Mouse (Mus musculus): ENCODE results near the gene Trim63. TPM values are rescaled to one million over a fixed set of nuclear protein-coding genes. Genes with fewer than 3 reads are reported as not detected.
A peak's percentile ranks its signal among the peaks of the same experiment; 100 is the strongest.

Trim63 gene
- total RNA-seq, 2 experiments from 2014 or later, result 0.25 to 0.71 TPM

DNA sequence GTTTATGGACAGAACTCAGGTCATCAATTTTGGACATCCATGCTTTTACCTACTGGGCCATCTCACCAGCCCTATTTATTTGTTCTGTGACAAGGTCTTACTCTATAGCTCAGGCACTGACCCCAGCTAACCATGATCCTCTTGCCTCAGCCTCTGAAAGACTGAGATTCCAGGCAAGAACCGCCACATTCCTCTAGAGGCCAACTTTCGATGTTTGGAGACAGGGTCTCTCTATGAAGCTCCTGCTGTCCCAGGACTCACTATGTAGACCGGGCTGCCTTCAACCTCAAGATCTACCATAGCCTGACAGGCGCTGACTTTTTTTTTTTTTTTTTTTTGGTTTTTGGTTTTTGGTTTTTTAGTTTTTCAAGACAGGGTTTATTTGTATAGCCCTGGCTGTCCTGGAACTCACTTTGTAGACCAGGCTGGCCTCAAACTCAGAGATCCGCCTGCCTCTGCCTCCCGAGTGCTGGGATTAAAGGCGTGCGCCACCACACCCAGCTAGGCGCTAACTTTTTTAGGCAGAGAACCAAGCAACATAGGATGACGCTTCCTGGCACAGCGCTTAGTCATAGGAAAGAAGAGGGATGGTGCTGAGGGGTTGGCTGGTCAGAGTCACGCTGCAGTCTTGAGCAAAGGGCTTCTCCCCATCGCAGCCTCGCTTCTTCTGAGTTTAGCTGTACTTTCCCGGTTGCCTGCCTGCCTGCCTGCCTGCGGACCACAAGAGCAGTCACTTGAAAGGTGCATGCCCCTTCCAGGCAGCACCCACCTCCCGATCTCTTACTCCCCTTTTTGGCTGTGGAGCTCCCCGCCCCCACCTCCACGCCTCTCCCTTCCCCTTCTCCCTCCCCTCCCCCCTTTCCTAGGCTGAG is 16.1 kb upstream of the Trim63 start:
- no peak for DNase-seq (ENCODE audit: low spot score in 2 of 2)

DNA sequence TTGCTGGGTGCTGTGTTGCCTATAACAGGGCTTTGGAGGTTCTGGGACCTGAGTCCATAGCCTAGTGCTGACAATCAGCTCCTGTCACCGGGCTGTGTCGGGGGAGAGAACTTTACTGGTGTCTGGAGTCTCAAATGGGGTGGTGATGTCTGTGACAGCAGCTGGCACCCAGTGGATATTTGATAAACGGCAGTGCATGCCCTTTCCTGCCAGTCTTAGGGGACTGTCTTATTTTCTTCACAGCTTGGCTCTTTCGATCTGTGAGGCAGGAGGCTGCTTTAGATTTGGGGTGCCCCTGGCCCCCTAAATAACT is 15.5 kb upstream of the Trim63 start:
- no peak for DNase-seq (ENCODE audit: low spot score in 2 of 2)

DNA sequence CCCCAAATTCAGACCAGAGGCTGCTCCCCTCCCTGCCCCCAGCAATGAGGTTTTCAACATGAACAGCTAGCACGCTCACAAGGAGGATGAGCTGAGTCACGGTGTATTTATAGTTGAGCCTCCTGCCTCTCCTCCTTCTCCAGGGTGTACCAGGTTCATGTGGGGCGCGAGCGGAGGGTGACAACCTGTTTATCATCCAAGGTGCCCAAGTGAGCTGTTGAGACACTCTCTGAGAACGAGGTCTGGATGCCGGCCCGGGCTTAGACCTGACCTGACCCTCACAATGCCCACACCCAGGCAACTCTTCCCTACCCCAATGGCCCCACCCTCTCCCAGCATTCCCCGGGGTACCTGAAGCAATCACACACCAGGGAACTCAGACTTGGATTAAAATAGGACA is 14.6 kb upstream of the Trim63 start:
- DNase-seq (ENCODE audit: low spot score in 2 of 2), result no peak

DNA sequence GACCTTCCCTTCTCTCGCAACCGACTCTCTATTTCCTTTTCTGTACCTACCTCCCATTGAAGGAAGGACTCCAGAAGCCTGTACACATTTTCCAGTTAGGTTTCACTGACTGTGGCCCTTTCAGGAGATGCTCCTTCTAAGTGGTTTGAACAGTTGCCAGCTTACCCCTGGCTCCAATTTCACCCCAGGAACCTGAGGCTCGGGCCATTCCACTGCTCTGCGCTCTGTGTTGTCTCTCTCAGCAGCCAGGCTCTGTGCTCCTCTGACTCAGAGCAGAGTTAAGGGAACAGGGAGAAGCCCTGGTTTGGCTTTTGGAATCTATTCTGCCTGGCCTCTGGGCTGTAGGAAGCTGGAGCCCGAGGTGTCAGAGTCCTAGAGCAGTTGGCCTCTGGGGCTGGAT is 12.8 kb upstream of the Trim63 start:
- no peak for DNase-seq (ENCODE audit: low spot score in 2 of 2)

DNA sequence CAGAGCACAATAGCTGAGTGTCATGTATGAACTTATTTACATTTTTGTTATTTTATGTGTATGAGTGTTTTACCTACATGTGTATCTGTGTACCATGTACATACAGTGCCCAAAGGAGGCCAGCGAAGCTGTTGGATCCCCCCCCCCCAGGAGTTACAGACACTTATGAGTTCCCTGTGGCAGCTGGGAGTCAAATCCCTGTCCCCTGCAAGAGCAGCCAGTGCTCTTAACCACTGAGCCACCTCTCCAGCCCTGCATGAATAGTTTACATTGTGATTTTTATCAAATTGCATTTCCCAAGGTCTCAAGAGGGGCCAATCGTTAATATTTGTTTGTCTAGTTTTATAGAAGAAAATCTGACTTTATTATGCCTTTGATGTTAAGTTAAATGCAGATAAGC is 8.0 kb upstream of the Trim63 start:
- DNase-seq (ENCODE audit: low spot score in 2 of 2), result no peak

DNA sequence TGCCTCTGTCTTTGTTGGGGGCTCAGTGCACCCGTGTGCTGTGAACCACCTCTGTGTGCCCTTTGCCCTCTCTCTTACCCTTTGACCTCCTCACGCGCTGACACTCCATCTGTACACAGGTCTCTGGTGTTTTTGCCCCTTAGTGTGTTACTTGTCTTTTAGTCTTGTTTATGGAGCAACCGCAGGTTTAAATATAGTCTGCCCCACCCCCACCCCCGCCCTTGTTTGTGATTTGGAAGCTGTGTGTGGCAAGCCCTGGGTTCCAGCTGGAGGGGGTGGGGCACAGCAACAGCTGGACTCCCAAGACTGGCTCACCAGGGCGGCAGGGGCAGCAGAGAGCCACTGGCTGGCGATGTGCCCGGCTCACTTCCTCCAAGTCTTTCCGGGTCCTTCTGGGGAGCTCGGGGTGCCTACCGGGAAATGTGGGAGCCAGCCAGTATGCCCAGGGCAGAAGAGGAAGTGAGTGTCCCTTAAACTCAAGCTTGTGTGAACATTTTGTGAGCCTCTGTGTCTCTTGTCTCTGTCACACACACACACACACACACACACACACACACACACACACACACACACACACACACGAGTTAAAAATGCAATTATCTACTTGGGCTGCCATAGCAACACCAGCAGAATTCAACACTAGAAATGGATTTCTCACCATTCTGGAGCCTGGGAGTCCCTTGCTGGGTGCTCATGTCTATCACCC is 7.4 kb upstream of the Trim63 start:
- peak; percentile 70 to 72 for DNase-seq (ENCODE audit: low spot score in 2 of 2)

DNA sequence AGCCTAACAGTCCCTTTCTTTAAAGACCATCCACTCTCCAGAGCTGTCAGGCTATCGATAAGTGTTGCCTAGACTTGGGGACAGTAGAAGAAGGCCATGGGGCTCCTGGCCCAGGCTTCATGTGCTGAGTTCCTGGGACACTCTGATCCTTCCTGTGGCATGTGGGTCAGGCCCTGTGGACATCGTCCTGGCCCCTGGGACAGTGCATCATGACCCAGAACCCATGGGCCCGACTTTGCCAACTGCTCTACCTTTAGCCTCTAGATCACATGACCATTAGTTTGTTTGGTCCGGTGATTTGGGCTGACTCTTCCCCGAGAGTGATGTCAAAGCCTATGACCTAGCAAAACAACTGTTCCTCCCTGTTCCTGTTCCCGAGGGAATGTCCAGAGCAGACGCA is 4.8 kb upstream of the Trim63 start:
- DNase-seq (ENCODE audit: low spot score in 2 of 2), result no peak

DNA sequence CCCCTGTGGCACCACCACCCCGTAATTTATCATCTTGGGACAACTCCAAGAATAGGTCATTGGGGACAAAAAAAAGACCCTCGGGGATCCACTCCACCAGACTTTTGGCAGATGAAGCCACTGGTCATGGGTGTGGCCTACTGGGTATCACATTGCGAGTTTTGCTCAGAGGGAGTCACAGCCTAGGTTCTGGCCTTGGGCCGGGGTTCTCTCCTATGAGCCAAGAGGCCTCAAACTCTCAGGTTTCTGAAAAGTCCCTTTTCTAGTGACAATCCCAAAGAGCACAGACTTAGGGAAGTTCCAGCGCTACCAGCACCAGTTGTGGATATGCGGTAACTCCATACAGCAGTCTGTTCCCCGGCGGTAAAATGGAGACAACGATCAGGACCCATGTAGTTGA is 4.3 kb upstream of the Trim63 start:
- DNase-seq (ENCODE audit: low spot score in 2 of 2), result no peak

DNA sequence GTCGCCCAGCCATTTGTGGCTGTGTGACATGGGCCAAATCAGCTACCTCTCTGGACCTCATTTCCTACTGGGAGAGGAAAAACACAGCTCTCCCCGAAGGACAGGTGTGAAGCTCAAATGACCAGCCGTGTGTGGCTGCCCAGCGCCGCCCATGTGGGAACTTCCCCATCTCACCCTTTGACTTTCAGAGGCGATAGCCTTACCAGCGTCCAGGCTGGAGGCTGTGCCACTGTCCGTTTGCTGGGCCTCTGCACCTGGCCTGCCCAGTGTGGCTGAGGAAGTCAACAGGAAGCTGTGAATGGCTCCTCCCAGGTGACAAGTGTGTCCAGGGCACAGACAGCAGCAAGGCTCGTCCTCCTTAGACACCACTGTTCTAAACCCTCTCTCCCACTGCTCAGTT is 3.1 kb upstream of the Trim63 start:
- no peak for DNase-seq (ENCODE audit: low spot score in 2 of 2)

DNA sequence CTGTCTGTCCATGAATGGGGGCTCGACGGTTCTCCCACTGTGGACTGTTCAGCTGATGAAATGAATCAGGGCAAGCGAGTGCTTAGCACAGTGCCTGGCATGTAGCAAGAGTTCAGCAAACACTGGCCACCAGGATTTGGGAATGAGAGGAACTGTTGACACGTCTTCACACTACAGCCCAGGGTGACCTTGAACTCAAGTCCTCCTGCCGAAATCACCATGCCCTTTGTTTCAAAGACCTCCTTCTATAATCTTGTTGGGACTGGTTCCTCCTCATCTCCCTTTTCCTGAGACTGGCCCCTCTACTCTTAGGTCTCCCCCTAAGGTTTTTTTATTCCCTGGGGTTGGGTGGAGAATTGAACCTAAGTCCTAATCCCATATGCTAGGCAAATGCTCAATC is 2.6 kb upstream of the Trim63 start:
- no peak for DNase-seq (ENCODE audit: low spot score in 2 of 2)

DNA sequence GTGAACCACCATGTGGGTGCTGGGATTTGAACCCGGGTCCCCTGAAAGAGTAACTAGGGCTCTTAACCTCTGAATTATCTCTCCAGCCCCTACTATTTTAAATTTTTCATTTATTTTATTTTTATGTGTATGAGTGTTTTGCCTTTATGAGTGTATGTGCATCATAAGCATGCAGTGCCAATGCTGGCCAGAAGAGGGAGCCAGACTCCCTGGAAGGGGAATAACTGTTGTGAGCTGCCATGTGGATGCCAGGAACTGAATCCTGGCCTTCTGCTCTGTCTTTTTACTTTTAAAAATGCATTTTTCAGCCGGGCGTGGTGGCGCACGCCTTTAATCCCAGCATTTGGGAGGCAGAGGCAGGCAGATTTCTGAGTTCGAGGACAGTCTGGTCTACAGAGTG is 2.0 kb upstream of the Trim63 start:
- no peak for DNase-seq (ENCODE audit: low spot score in 2 of 2)

DNA sequence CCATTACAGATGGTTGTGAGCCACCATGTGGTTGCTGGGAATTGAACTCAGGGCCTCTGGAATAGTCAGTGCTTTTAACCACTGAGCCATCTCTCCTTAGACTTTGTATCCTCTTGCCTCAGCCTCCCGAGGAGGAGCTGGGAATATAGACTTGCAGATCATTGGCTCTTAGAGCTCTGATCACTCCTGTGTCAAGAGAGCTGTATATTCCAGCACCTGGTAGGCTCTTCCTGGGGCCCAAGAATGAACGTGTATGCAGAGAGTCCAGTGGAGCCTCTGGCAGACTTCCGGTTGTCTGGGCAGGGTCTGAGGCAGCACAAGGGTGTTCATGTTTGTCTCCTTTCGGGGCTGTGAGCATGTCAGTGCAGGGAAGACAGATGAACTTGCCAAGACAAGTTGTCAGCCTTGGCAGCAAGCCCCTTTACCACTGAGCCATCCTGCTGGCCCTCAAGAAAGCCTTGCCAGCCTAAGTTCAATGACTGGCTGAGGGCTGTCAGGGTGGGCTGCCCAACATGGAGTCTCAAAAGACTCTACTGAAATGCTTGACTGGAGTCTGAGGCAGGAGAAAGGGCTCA is 752 bp upstream of the Trim63 start:
- DNase-seq (ENCODE audit: low spot score in 2 of 2), result no peak

DNA sequence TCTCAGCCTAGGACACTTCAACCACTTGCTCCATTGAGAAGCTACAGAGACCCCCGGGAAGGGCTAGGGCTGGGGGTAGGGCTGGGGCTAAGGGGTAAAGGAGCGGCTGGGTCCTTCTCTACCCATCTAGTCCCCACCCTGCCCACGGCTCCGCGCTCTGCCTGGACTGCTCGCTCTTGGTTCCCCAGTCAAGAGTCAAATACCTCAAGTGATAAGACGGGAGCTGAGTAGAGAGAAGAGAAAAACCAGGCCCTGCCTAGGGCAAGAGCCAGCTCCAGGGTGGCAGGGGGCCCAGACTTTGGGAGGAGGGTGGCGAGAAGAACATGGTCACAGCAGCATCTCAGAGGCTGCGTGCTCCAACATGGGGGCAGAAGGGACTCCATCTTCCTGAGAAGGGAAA is 550 bp downstream of the Trim63 start:
- DNase-seq (ENCODE audit: low spot score in 2 of 2), result no peak

DNA sequence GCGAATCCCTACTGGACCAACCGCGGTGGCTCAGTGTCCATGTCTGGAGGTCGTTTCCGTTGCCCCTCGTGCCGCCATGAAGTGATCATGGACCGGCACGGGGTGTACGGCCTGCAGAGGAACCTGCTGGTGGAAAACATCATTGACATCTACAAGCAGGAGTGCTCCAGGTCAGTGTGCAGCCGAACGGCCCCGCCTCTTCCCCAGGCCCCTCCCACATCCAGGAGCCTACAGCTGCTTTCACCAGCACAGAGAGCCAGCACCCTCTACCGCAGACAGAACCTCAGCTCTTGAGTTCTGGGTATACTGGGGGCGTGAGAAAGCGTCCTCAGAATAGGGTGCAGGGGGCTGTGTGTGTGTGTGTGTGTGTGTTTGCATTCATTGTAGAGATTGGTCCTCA is 1.5 kb downstream of the Trim63 start:
- DNase-seq (ENCODE audit: low spot score in 2 of 2), result no peak

DNA sequence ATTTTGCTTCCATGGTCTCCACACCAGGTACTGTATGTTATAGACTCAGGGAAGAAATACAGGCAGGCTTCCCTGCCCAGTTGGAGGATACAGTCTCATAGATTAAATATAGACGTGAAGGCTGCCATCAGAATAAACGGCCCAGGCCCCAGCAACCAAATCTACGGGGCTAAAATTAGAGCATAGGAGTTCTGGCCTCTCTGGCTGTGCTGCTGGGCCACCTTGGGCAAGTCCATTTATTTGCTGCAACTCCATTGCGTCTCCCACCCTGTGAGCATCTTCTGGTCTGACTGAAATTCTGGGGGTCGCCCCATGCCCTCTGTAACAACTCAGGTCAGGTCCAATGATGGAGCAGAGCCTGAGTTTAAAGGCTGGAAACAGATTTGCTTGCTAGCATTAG is 4.2 kb downstream of the Trim63 start:
- DNase-seq (ENCODE audit: low spot score in 2 of 2), result no peak

DNA sequence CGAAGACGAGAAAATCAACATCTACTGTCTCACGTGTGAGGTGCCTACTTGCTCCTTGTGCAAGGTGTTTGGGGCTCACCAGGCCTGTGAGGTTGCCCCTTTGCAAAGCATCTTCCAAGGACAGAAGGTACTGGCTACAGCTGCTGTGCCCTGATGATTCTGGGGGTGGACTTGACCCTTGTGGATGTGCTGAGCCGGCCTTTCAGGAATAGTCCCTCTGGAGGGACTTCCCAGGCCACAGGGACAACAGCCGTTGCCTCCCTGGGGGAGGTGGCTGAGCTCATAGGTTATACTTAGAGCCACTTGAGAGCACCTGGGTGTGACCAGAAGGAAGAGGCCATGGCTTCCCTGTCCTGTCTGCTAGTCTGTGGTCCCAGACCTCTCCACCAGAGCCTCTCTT is 4.8 kb downstream of the Trim63 start:
- DNase-seq (ENCODE audit: low spot score in 2 of 2), result no peak

DNA sequence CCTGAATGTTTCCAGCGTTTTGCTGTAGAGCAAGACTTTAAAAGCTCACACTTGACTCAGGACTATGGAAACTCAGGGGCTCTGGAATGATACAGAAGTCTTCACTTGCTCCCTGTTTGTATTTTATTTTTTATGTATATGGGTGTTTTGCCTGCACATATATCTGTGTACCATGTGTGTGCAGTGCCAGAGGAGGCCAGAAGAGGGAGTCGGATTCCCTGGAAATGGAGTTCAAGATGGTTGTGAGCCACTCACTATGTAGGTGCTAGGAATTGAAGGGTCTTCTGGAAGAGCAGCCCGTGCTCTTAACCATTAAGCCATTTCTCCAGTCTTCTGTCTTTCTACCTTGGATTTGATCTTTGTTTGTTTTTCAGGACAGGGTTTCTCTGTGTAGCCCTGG is 6.6 kb downstream of the Trim63 start:
- no peak for DNase-seq (ENCODE audit: low spot score in 2 of 2)

DNA sequence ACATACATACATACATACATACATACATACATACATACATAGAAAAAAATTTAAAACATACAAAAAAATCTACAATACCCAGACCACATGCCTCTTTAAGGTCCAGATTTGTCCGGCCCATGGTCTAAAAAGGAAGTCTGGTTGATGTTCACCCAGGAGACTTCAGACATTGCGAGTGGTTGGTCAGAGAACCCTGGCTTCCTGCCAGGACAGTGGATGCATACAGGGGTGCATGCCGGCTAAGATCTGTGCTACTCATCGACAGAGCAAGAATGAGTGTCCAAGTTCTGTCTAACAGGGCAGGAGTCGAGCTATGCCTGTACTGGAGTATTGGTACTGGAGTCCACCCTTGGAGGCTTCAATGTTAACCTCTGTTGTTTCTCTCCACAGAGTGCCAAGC is 9.7 kb downstream of the Trim63 start:
- no peak for DNase-seq (ENCODE audit: low spot score in 2 of 2)

DNA sequence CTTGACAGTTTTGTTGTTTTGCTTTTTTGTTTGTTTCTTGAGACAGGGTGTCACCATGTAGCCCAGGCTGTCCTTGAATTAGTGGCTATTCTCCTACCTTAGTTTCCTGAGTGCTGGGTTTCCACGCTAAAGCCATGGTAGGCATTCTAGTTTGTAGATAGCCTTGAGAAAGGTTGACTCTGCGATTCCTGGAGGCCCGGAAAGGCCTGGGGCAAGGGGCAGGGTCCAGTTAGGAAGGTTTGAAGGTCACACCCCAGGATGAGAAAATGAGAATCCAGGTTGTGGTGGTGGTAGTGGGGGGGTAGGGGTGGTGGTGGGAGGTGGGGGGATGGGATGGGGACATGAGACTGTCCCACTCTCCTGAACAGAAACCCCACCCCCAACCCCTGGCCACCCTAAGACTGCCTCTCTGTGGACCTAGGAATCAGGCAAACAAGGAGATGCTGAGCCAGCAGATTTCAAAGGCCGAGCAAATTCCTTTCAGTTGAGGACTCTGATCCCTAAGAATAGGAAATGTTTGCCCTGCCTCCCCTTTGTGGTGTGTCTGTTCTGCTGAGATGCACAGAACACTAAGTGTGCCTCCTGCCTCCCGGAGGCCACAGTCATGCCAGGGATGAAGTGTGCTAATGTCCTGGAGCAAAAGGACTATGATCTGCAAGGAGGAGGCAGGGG is 12.1 kb downstream of the Trim63 start:
- DNase-seq (ENCODE audit: low spot score in 2 of 2), result no peak

DNA sequence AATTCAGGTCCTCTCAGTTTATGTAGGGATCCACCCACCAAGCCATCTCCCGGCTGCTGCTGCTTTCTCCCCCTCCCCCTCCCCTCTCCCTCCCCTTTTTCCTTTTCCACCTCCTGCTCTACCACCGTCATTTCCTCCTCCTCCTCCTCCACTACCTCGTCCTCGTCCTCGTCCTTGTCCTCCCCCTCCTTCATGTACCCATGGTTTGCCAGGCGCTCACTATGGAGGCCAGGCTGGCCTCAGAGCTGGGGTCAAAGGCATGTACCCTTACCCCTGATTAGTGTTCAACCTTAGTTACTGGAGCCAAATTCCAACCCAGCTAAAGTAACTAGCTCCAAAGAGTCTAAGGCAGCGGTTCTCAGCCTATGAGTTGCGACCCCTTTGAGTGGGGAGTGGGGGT is 13.2 kb downstream of the Trim63 start:
- DNase-seq (ENCODE audit: low spot score in 2 of 2), result no peak

DNA sequence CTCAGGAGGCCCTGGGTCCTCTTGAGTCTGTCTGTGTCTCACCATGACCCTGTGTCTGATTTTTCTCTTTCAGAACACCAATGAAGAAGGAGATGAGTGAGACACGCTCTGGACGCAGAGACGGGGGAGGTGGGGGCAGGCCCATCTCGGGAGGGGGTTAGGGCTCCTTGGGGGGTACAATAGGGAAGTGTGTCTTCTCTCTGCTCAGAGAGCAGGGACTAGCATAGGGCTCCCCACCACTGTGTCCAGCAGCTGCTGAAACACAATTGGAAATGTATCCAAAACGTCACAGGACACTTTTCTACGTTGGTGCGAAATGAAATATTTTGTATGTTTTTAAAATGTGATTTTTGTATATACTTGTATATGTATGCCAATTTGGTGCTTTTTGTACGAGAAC is 13.9 kb downstream of the Trim63 start:
- DNase-seq (ENCODE audit: low spot score in 2 of 2), result no peak

DNA sequence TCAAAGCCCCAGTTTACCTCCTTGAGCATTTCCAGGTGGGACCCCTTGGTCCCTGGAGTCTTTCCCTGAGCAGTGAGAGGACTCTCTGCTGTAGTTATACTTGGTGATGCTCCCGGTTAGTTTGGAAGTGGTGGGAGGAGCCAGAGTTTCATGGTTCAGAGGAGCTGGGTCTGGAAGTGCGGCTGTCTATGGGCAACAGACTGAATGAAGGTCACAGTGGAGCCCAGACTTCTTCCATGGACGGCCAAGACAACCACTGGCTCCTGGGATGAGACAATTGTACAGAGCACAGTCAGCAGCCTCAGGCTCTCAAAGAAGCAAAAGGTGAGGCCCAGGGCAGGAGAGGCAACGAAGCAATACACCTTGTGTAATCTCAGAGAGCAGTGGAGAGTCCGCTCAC is 15.4 kb downstream of the Trim63 start:
- no peak for DNase-seq (ENCODE audit: low spot score in 2 of 2)
